Mouse (Mus musculus): ENCODE results near the gene Olfr122. TPM values are rescaled to one million over a fixed set of nuclear protein-coding genes. Genes with fewer than 3 reads are reported as not detected.

Gene Olfr122
- total RNA-seq (2012; rRNA removed) = not detected in 2 replicates
- polyA plus RNA-seq (2012; ENCODE audit: insufficient read depth in 1 of 2, insufficient read length in 2 of 2, low read depth in 1 of 2, low replicate concordance in 2 of 2, missing spikeins in 1 of 2) = not detected

- no peak within 1 kb of the TSS for H3K27ac ChIP-seq (ENCODE audit: control insufficient read depth, low read depth, low read length)
- no peak within 1 kb of the TSS for H3K9ac ChIP-seq (ENCODE audit: control insufficient read depth, low read depth, low read length, poor library complexity, severe bottlenecking)
- H3K36me3 ChIP-seq (ENCODE audit: control insufficient read depth in 1 of 2, insufficient read depth in 2 of 2, low read length in 2 of 2) = no peaks in the 10 kb centered on the region
- H3K4me3 ChIP-seq (ENCODE audit: control insufficient read depth in 1 of 2, insufficient read depth in 1 of 2, low read depth in 2 of 2, low read length in 2 of 2) = no peak within 1 kb of the TSS
- no peaks in the 10 kb centered on the region for H3K27me3 ChIP-seq (ENCODE audit: control insufficient read depth in 1 of 2, insufficient read depth in 2 of 2, low read length in 2 of 2)
- no peaks in the 10 kb centered on the region for H3K79me2 ChIP-seq (ENCODE audit: control insufficient read depth, insufficient read depth, low read length, poor library complexity)
- TF ChIP-seq MXI1 (IDR thresholded peaks at IDR 0.05; ENCODE audit: low read depth, low read length) (no peak), ZNF384 (IDR thresholded peaks at IDR 0.05; ENCODE audit: low read depth, low read length) (no peak), SMC3 (IDR thresholded peaks at IDR 0.05; ENCODE audit: low read depth, low read length) (no peak)
- no peaks in the 10 kb centered on the region for H3K4me1 ChIP-seq (ENCODE audit: control insufficient read depth in 1 of 2, insufficient read depth in 2 of 2, low read length in 2 of 2)
- H3K9me3 ChIP-seq (replicated peaks; ENCODE audit: insufficient read depth, low read length) = no peaks in the 10 kb centered on the region
- DNase-seq (ENCODE audit: low read depth, low spot score) = no peak
Observed at GRCm38 (mm10) chr17:37768307-37768706, at the start of gene Olfr122. TSS of gene Olfr122 (plus strand) at chr17:37768607.

DNA sequence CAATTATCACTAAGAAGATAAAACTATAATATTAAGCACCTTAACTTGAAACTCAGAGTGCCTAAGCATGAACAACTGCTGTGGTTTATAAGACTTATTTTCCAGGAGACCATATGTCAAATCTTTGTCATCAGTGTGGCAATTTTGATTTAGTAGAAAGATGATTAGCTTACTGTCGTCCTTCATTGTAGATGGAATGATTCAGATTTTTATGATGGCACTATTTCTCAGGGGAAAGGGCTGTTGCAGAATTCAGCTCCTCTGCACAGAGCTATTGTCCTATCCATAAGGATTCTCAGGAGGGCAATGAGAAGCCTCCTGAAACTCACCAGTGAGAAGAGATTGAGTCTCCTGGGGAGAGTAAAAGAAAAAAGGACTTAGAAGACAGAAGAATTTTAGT is 46.9 kb upstream of the Olfr122 start, which contains the start of gene Olfr120:
TSS of gene Olfr120 (plus strand) at position 301 of the 400 bp plus-strand sequence.
- no peaks in the 10 kb centered on the region for H3K9me3 ChIP-seq (replicated peaks; ENCODE audit: insufficient read depth, low read length)

GRCm38 (mm10) chr17:37738070-37738469 is 30.3 kb upstream of the Olfr122 start:
- no peak overlapping the region for H3K9ac ChIP-seq (ENCODE audit: control insufficient read depth, low read depth, low read length, poor library complexity, severe bottlenecking)
- H3K79me2 ChIP-seq (ENCODE audit: control insufficient read depth, insufficient read depth, low read length, poor library complexity) = no peaks in the 10 kb centered on the region
- H3K4me3 ChIP-seq (ENCODE audit: control insufficient read depth in 1 of 2, insufficient read depth in 1 of 2, low read depth in 2 of 2, low read length in 2 of 2) = no peak overlapping the region
- H3K4me1 ChIP-seq (ENCODE audit: control insufficient read depth in 1 of 2, insufficient read depth in 2 of 2, low read length in 2 of 2) = no peaks in the 10 kb centered on the region
- H3K36me3 ChIP-seq (ENCODE audit: control insufficient read depth in 1 of 2, insufficient read depth in 2 of 2, low read length in 2 of 2) = no peaks in the 10 kb centered on the region
- no peak for TF ChIP-seq ZC3H11A (IDR thresholded peaks at IDR 0.05; ENCODE audit: low read depth, low read length)
- no peak for TF ChIP-seq MAX (IDR thresholded peaks at IDR 0.05; ENCODE audit: low read length)
- no peak for TF ChIP-seq RAD21 (IDR thresholded peaks at IDR 0.05; ENCODE audit: low read depth, low read length)
- TF ChIP-seq POLR2A (IDR thresholded peaks at IDR 0.05; ENCODE audit: control insufficient read depth in 1 of 2, insufficient read depth in 1 of 2, low read depth in 1 of 2, low read length in 2 of 2, poor library complexity in 1 of 2) = no peak
- no peak for TF ChIP-seq KAT2A (conservative IDR thresholded peaks at IDR 0.05; ENCODE audit: low read depth, low read length)
- TF ChIP-seq JUND (IDR thresholded peaks at IDR 0.05; ENCODE audit: low read depth, low read length) = no peak
- TF ChIP-seq CHD1 (IDR thresholded peaks at IDR 0.05; ENCODE audit: low read depth, low read length) = no peak
- no peak for TF ChIP-seq TCF12 (IDR thresholded peaks at IDR 0.05; ENCODE audit: low read depth, low read length)
- no peak for TF ChIP-seq SMC3 (IDR thresholded peaks at IDR 0.05; ENCODE audit: low read depth, low read length)
- TF ChIP-seq ETS1 (IDR thresholded peaks at IDR 0.05; ENCODE audit: low read depth, low read length) = no peak
- no peak for TF ChIP-seq TAL1 (IDR thresholded peaks at IDR 0.05; ENCODE audit: low read length)
- TF ChIP-seq CHD2 (IDR thresholded peaks at IDR 0.05; ENCODE audit: low read length) = no peak
- TF ChIP-seq GATA1 (IDR thresholded peaks at IDR 0.05; ENCODE audit: low read depth, low read length) = no peak
- no peak for TF ChIP-seq NRF1 (IDR thresholded peaks at IDR 0.05; ENCODE audit: insufficient read depth, low read depth, low read length, poor library complexity, severe bottlenecking)
- TF ChIP-seq MYC (IDR thresholded peaks at IDR 0.05; ENCODE audit: low read depth, low read length) = no peak
- no peak for TF ChIP-seq TBP (IDR thresholded peaks at IDR 0.05; ENCODE audit: low read depth, low read length)
- no peak for TF ChIP-seq CTCF (IDR thresholded peaks at IDR 0.05 in 2 of 3, conservative IDR thresholded peaks at IDR 0.05 in 1 of 3; ENCODE audit: control insufficient read depth in 1 of 3, insufficient read depth in 1 of 3, low read depth in 2 of 3, low read length in 3 of 3, poor library complexity in 1 of 3, severe bottlenecking in 1 of 3)
- no peak for TF ChIP-seq MAFK (IDR thresholded peaks at IDR 0.05; ENCODE audit: borderline replicate concordance, low read depth, low read length)
- TF ChIP-seq NELFE (IDR thresholded peaks at IDR 0.05; ENCODE audit: low read depth, low read length) = no peak
- TF ChIP-seq BHLHE40 (IDR thresholded peaks at IDR 0.05; ENCODE audit: borderline replicate concordance, low read depth, low read length) = no peak
- H3K27me3 ChIP-seq (ENCODE audit: control insufficient read depth in 1 of 2, insufficient read depth in 2 of 2, low read length in 2 of 2) = no peaks in the 10 kb centered on the region
- H3K9me3 ChIP-seq (replicated peaks; ENCODE audit: insufficient read depth, low read length) = no peaks in the 10 kb centered on the region
- DNase-seq (ENCODE audit: low read depth, low spot score) = no peak
- no peak overlapping the region for H3K27ac ChIP-seq (ENCODE audit: control insufficient read depth, low read depth, low read length)

More for the DNA sequence above, 46.9 kb upstream of the Olfr122 start, which contains the start of gene Olfr120:
- TF ChIP-seq POLR2A (IDR thresholded peaks at IDR 0.05; ENCODE audit: control insufficient read depth in 1 of 2, insufficient read depth in 1 of 2, low read depth in 1 of 2, low read length in 2 of 2, poor library complexity in 1 of 2) = no peak
- no peak for TF ChIP-seq NRF1 (IDR thresholded peaks at IDR 0.05; ENCODE audit: insufficient read depth, low read depth, low read length, poor library complexity, severe bottlenecking)
- TF ChIP-seq TBP (IDR thresholded peaks at IDR 0.05; ENCODE audit: low read depth, low read length) = no peak
- no peak for TF ChIP-seq CHD2 (IDR thresholded peaks at IDR 0.05; ENCODE audit: low read length)
- TF ChIP-seq CTCF (IDR thresholded peaks at IDR 0.05 in 2 of 3, conservative IDR thresholded peaks at IDR 0.05 in 1 of 3; ENCODE audit: control insufficient read depth in 1 of 3, insufficient read depth in 1 of 3, low read depth in 2 of 3, low read length in 3 of 3, poor library complexity in 1 of 3, severe bottlenecking in 1 of 3) = no peak
- TF ChIP-seq UBTF (IDR thresholded peaks at IDR 0.05; ENCODE audit: borderline replicate concordance, insufficient read depth, low read depth, low read length) = no peak
- no peak for TF ChIP-seq ZC3H11A (IDR thresholded peaks at IDR 0.05; ENCODE audit: low read depth, low read length)
- no peak for TF ChIP-seq CHD1 (IDR thresholded peaks at IDR 0.05; ENCODE audit: low read depth, low read length)
- no peak for TF ChIP-seq SIN3A (IDR thresholded peaks at IDR 0.05; ENCODE audit: low read length)
- no peak for TF ChIP-seq MAX (IDR thresholded peaks at IDR 0.05; ENCODE audit: low read length)
- no peak for TF ChIP-seq MYB (IDR thresholded peaks at IDR 0.05; ENCODE audit: low read depth, low read length)
- TF ChIP-seq EP300 (IDR thresholded peaks at IDR 0.05; ENCODE audit: low read depth in 1 of 2, low read length in 2 of 2) = no peak
- Histone ChIP-seq H3K9ac (ENCODE audit: control insufficient read depth, low read depth, low read length, poor library complexity, severe bottlenecking) (no peak within 1 kb of the TSS), H3K4me3 (ENCODE audit: control insufficient read depth in 1 of 2, insufficient read depth in 1 of 2, low read depth in 2 of 2, low read length in 2 of 2) (no peak within 1 kb of the TSS), H3K4me1 (ENCODE audit: control insufficient read depth in 1 of 2, insufficient read depth in 2 of 2, low read length in 2 of 2) (no peaks in the 10 kb centered on the region), H3K27me3 (ENCODE audit: control insufficient read depth in 1 of 2, insufficient read depth in 2 of 2, low read length in 2 of 2) (no peaks in the 10 kb centered on the region), H3K36me3 (ENCODE audit: control insufficient read depth in 1 of 2, insufficient read depth in 2 of 2, low read length in 2 of 2) (no peaks in the 10 kb centered on the region), H3K27ac (ENCODE audit: control insufficient read depth, low read depth, low read length) (no peak within 1 kb of the TSS), H3K79me2 (ENCODE audit: control insufficient read depth, insufficient read depth, low read length, poor library complexity) (no peaks in the 10 kb centered on the region)
- no peak for DNase-seq (ENCODE audit: low read depth, low spot score)
